Mouse (Mus musculus): ENCODE measurements around the gene Cd81.

- no peak for TF ChIP-seq POLR2A (IDR thresholded peaks at IDR 0.05; ENCODE audit: low read depth, low read length)
- TF ChIP-seq CTCF (conservative IDR thresholded peaks at IDR 0.05; ENCODE audit: insufficient read depth, insufficient read length, low read depth, low read length) = no peak
Observed at GRCm38 (mm10) chr7:143037306-143037705, 15.2 kb upstream of the Cd81 start.
